Mouse (Mus musculus): Measurements from ENCODE around the gene Gm10762. TPM values are rescaled to one million over a fixed set of nuclear protein-coding genes. Genes with fewer than 3 reads are reported as not detected.
A peak's percentile ranks its signal among the peaks of the same experiment; 100 is the strongest.
"Not testable (repeated sequence)": the region's sequence is repeated elsewhere in the genome, so short reads cannot be mapped to it uniquely, and the experiment has no call there.

Gm10762 gene
- 10 to 100 TPM; 11.1 to 13.0 TPM for total RNA-seq (2021)
- long read RNA-seq, experiment 1, transcript Gm10762-201 (1 exons, 1,133 nt) = major isoform, 32 of 32 reads
- long read RNA-seq, experiment 1, partial matches to known transcripts = 0 of 32 reads
- long read RNA-seq, experiment 1, other reads (novel, unspliced or antisense) = 0 of 32 reads
- long read RNA-seq, experiment 2, transcript Gm10762-201 (1 exons, 1,133 nt) = major isoform, 12 of 12 reads
- long read RNA-seq, experiment 2, partial matches to known transcripts = 0 of 12 reads
- long read RNA-seq, experiment 2, other reads (novel, unspliced or antisense) = 0 of 12 reads

DNA sequence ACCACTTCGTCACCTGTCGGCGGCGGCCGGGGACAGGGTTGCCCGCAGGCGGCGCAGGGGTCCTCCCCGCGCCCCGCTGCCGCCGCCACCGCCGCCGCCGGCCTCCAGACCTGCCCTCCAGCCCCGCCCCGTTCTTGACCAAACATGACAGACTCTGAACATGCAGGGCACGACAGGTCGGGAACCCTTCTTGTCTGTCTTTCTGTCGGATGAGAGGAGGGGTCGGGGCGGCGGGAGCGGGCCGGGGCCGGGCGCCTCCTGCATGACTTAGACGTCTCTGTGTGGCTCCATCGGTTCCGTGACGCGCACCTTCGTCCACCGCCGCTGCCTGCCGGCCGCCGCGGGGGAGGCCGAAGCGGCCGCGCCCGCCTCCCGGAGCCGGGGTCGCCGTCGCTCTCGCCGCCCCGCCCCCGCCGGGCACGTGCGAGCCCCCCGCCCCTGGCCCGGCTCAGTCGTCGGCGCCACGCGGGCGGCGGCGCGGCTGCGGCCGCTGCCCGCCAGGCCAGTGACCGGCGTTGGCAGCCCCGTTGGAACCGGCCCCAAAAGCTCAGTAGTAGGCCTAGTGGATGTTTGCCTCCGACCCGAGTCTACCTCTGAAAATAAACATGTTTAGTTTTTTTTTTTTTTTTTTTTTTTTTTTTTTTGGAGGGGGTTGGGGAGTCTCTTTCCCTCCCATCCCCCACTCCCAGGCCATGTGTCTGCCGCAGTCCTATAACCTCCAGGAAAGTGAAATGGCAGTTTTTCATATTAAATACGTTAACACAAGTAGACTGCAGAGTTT is at the start of gene Gm10762:
Gene Gm10762, minus strand, starts transcription at position 65 of the 781 bp plus-strand sequence.
- peak; percentile 87 for DNase-seq

- DNase-seq = not testable (repeated sequence)
Measured at GRCm38 (mm10) chr2:129008867-129009266, 41.3 kb upstream of the Gm10762 start.

GRCm38 (mm10) chr2:129006194-129006749 is 38.7 kb upstream of the Gm10762 start:
- no peak for DNase-seq

DNA sequence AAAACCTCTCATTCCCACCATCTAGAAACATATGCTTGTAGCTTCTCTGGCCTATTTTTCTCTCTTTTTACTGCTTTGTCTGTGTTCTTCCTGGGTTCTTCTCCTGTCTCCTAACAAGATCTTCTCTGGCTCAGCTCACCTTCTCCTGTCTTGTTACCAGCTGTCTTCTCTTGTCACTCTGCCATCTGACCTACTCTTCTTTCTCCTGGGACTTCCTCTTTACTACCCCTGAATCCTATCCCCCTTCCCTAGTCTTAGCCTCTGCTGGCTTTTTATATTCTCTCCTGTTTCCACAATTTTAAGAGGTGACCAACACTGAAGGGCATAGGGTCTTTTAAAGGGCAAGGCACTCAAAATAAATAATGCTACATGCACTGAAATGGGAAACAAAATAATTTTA is 37.3 kb upstream of the Gm10762 start:
- DNase-seq = no peak

DNA sequence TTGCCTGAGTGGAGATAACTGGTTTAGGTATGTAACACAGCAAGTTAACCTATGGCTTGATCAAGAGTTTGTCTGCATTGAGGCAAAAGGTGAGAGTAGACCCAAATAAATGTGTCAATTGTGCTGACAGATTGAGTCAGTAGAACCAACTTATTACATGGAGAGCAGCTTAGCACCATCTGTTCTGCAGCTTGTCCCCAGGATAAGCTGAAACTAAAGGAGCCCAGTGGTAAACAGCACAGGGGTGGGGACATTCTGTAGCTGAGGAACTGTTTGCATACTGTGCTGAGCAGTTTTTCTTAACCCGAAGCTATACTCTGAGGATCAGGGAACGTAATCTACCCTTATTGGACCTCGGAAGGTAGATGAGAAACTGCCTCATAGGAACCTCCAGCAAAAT is 17.2 kb upstream of the Gm10762 start:
- DNase-seq = no peak

DNA sequence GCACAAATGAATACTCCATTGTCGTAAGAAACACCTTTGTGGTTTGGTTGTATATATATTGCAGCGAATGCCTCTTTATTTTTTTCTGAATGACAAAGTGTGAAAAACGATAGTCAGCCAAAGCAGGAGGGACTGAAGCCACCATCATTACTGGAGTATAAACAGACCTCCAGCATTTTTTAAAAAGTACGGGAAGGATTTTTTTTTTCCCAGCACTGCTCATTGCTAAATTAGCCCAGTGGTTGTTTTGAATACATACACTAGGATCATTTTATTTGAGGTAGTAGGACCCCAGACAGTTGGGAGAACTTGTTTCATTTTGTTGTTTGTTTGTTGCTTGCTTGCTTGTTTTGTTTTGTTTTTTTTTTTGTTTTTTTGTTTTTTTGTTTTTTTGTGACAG is 8.0 kb upstream of the Gm10762 start:
- no peak for DNase-seq

DNA sequence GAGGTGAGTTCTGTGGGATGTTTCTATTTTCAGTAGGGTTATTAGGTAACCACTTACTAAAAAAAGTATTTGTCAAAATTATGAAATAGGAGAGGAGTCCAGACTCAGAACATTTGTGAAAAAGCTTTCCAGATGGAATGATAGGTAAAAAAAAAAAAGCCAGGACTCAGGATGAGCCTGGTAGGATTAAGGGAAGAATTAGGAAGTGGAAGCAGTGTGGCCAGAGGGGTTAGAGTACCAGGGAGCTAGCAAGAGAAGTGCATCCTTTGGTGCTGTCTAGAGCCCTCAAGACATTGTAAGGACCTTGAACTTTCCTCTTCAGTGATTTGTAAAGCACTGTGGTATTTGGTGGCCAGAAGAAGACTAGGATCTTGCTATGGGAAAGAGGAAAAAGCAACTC is 4.8 kb upstream of the Gm10762 start:
- DNase-seq = no peak

- DNase-seq = no peak
Measured at GRCm38 (mm10) chr2:128968475-128969083, 1.1 kb upstream of the Gm10762 start.

DNA sequence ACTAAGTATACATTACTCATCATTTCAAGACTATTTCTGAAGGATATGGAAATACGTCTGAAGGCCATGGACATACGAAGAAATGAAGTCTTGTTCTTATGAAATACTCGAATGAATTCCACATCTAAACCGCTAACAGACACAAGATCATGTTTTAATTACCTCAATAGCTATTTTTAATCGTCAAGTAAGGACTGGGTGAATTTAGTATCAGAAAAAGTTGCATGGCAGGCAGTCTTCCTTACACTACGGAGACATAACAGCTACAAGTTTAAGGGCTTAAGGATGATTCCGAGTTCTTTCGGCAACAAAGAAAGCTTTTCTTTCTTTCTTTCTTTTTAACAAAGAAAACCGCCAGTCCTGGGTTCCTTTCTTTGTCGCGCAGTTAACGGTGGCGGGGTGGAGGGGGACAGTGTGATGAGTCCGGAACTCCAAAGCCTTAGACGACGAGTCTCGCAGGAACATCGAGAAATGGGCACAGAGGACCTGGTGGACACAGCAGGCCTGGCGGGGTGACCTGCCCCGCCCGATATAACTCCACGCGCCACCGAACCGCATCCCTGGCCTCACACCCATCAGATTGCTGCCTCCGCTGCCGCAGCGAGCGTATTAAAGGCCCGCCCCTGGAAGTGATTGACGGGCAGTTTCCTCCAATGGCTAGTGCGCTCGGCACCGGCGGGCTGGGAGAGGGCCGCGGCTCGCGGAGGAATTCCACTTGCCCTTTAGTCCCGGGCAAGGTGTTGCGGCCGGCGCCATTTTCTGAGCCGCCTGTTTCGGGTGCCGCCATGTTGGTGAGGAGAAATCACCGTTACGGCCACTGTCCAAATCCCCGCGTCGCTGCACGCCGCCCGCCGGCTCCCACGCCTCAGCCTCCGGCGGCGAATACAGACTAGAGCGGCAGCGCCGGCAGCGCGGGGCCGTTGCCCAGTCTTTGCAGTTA is 614 bp downstream of the Gm10762 start, which contains the start of gene Zc3h6:
Gene Zc3h6, plus strand, starts transcription at position 762 of the 940 bp plus-strand sequence.
- DNase-seq = peak; percentile 99

DNA sequence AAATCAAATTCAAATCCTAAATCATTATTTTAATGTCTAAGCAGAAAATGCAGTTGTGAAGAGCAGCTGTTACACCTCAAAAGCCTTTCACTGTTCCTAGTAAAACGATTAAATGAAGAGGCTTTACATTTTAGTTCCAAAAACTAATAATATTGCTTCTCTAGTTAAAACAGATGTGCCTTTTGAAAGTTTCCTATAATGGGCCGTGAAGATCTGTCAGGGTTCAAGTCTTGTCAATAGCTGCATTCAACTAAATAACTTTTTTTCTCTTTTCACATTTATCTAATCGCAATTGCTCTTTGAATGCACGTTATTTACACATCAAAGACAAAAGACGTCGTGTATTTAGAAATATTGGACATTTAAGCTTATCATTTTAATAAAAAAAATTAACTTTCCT is 1.3 kb downstream of the Gm10762 start:
- DNase-seq = no peak

GRCm38 (mm10) chr2:128965505-128966105 is 1.9 kb downstream of the Gm10762 start:
- no peak for DNase-seq

- DNase-seq = no peak
Measured at GRCm38 (mm10) chr2:128954186-128954585, 13.3 kb downstream of the Gm10762 start.

- DNase-seq = peak; percentile 22
Measured at GRCm38 (mm10) chr2:128947962-128948588, 19.4 kb downstream of the Gm10762 start.

- peak; percentile 98 for DNase-seq
Measured at GRCm38 (mm10) chr2:128943538-128944528, 23.7 kb downstream of the Gm10762 start, which contains the start of gene Zc3h8. Gene Zc3h8, minus strand, starts transcription at chr2:128944077.

- DNase-seq = no peak
Measured at GRCm38 (mm10) chr2:128936256-128936655, 31.3 kb downstream of the Gm10762 start.

- DNase-seq = no peak
Measured at GRCm38 (mm10) chr2:128930704-128931103, 36.8 kb downstream of the Gm10762 start.

DNA sequence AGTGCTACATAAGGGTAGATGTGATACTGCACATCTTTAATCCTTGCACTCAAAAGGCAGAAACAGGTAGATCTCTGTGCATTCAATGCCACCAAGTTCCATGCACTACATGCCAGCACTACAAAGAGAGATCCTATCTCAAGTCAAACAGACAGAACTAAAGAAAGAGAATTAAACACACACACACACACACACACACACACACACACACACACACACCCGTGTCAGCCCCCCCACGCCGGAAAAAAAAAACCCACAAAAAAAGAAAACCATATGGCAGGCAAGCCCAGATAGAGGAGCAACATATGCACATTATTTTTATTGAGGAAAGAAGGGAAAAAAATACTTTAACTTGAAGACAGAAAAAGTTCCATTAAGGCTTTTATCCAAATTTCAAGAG is 39.1 kb downstream of the Gm10762 start:
- DNase-seq = no peak

- no peak for DNase-seq
Measured at GRCm38 (mm10) chr2:128924799-128925198, 42.7 kb downstream of the Gm10762 start.

All from adrenal gland, postnatal 10 days (tissue).